Mouse (Mus musculus): ENCODE data around the gene Nedd4. TPM values are rescaled to one million over a fixed set of nuclear protein-coding genes. Genes with fewer than 3 reads are reported as not detected.
A peak's percentile ranks its signal among the peaks of the same experiment; 100 is the strongest.

The Nedd4 gene
- polyA plus RNA-seq, 1 experiment = 216 TPM

DNA sequence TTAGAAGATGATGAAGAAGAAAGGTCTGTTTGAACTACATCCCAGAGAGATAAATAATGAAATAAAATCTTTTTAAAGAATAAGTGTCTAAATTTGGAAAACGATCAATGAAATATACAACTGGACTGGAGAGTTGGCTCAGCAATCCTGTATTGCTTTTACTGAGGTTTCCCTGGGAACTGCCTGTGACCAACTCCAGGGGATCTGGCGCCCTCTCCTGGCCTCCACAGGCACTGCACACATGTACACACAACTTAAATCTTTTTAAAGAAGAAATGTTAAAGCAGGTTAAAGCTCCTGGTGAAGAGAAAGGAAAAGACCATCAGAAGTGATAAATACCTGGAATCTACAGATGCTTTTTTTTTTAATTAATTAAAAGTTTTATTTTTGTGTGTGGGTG lies 10.2 kb downstream of the Nedd4 start:
- H3K27ac ChIP-seq (ENCODE audit: insufficient read depth, low read length) = no peak overlapping the region
- no peak overlapping the region for H3K4me3 ChIP-seq (ENCODE audit: insufficient read depth, low read length)
- TF ChIP-seq POLR2A (IDR thresholded peaks at IDR 0.05; ENCODE audit: extremely low read depth, insufficient read depth, low read length) (no peak), CTCF (IDR thresholded peaks at IDR 0.05; ENCODE audit: extremely low read depth, insufficient read depth, low read length) (peak; percentile 93)
- peaks cover 4% of the 10 kb centered on the region for H3K4me1 ChIP-seq (ENCODE audit: control insufficient read depth, insufficient read depth, low read length)

GRCm38 (mm10) chr9:72674957-72675744 lies 13.0 kb downstream of the Nedd4 start:
- peaks cover 4% of the 10 kb centered on the region for H3K4me1 ChIP-seq (ENCODE audit: control insufficient read depth, insufficient read depth, low read length)
- TF ChIP-seq CTCF (IDR thresholded peaks at IDR 0.05; ENCODE audit: extremely low read depth, insufficient read depth, low read length) (no peak), POLR2A (IDR thresholded peaks at IDR 0.05; ENCODE audit: extremely low read depth, insufficient read depth, low read length) (no peak)
- no peak overlapping the region for H3K27ac ChIP-seq (ENCODE audit: insufficient read depth, low read length)
- no peak overlapping the region for H3K4me3 ChIP-seq (ENCODE audit: insufficient read depth, low read length)

GRCm38 (mm10) chr9:72675745-72676200 lies 13.6 kb downstream of the Nedd4 start:
- Histone ChIP-seq H3K4me3 (ENCODE audit: insufficient read depth, low read length) (no peak overlapping the region), H3K27ac (ENCODE audit: insufficient read depth, low read length) (no peak overlapping the region), H3K4me1 (ENCODE audit: control insufficient read depth, insufficient read depth, low read length) (peaks cover 4% of the 10 kb centered on the region)
- no peak for TF ChIP-seq POLR2A (IDR thresholded peaks at IDR 0.05; ENCODE audit: extremely low read depth, insufficient read depth, low read length)
- TF ChIP-seq CTCF (IDR thresholded peaks at IDR 0.05; ENCODE audit: extremely low read depth, insufficient read depth, low read length) = no peak

DNA sequence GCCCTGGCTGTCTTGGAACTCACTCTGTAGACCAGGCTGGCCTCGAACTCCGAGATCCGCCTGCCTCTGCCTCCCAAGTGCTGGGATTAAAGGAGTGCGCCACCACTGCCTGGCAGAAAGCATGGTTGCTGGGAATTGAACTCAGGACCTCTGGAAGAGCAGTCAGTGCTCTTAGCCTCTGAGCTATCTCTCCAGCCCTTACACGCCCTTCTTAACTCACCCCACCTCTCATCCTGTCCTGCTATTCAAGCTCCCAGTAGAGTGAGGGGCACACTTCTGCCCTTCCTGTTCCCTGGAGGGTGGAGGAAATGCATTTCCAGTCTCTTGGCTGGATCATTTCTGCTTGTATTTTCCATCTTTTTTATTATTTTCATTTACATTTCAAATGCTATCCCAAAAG lies 15.5 kb downstream of the Nedd4 start:
- Histone ChIP-seq H3K4me1 (ENCODE audit: control insufficient read depth, insufficient read depth, low read length) (peaks cover 4% of the 10 kb centered on the region), H3K4me3 (ENCODE audit: insufficient read depth, low read length) (no peak overlapping the region), H3K27ac (ENCODE audit: insufficient read depth, low read length) (no peak overlapping the region)
- TF ChIP-seq CTCF (IDR thresholded peaks at IDR 0.05; ENCODE audit: extremely low read depth, insufficient read depth, low read length) (no peak), POLR2A (IDR thresholded peaks at IDR 0.05; ENCODE audit: extremely low read depth, insufficient read depth, low read length) (no peak)

GRCm38 (mm10) chr9:72678771-72679170 lies 16.6 kb downstream of the Nedd4 start:
- TF ChIP-seq CTCF (IDR thresholded peaks at IDR 0.05; ENCODE audit: extremely low read depth, insufficient read depth, low read length) (no peak), POLR2A (IDR thresholded peaks at IDR 0.05; ENCODE audit: extremely low read depth, insufficient read depth, low read length) (no peak)
- Histone ChIP-seq H3K4me1 (ENCODE audit: control insufficient read depth, insufficient read depth, low read length) (peaks cover 4% of the 10 kb centered on the region), H3K4me3 (ENCODE audit: insufficient read depth, low read length) (no peak overlapping the region), H3K27ac (ENCODE audit: insufficient read depth, low read length) (no peak overlapping the region)

DNA sequence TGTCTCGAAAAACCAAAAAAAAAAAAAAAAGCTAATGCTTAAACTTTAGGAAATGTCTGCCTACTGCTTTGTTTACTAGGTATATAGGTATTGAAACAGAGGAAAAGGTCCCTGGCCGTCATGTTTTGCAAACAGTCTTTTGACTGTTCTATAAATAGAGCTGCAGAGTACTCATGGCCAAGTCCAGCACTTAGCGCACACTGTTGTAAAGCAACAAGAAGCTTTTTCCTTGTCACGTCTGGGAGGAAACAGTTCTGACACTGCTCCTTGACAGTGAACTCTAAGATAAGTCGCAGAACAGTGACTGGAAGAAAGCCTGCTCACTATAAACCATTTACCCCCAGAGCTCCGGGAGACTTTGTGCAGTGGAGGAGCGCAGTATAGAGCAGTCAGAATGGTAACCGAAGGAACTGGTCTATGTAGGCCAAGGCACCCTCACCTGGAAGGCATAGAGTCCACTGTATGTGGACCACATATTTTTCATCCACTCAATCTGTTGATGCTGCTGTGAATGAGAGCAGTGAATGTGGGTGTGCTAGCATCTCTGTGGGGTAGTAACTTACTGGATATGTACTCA lies 19.6 kb downstream of the Nedd4 start:
- no peak overlapping the region for H3K27ac ChIP-seq (ENCODE audit: insufficient read depth, low read length)
- no peaks in the 10 kb centered on the region; the same call in 1 of the 2 replicates for H3K4me1 ChIP-seq (ENCODE audit: control insufficient read depth, insufficient read depth, low read length)
- no peak overlapping the region for H3K4me3 ChIP-seq (ENCODE audit: insufficient read depth, low read length)
- TF ChIP-seq POLR2A (IDR thresholded peaks at IDR 0.05; ENCODE audit: extremely low read depth, insufficient read depth, low read length) (no peak), CTCF (IDR thresholded peaks at IDR 0.05; ENCODE audit: extremely low read depth, insufficient read depth, low read length) (no peak)

GRCm38 (mm10) chr9:72683268-72683667 lies 21.1 kb downstream of the Nedd4 start:
- Histone ChIP-seq H3K27ac (ENCODE audit: insufficient read depth, low read length) (no peak overlapping the region), H3K4me3 (ENCODE audit: insufficient read depth, low read length) (no peak overlapping the region), H3K4me1 (ENCODE audit: control insufficient read depth, insufficient read depth, low read length) (no peaks in the 10 kb centered on the region; the same call in 1 of the 2 replicates)
- TF ChIP-seq CTCF (IDR thresholded peaks at IDR 0.05; ENCODE audit: extremely low read depth, insufficient read depth, low read length) (no peak), POLR2A (IDR thresholded peaks at IDR 0.05; ENCODE audit: extremely low read depth, insufficient read depth, low read length) (no peak)

GRCm38 (mm10) chr9:72685231-72685630 lies 23.1 kb downstream of the Nedd4 start:
- H3K4me1 ChIP-seq (ENCODE audit: control insufficient read depth, insufficient read depth, low read length) = peaks cover 2% of the 10 kb centered on the region; the same call in 1 of the 2 replicates
- no peak overlapping the region for H3K27ac ChIP-seq (ENCODE audit: insufficient read depth, low read length)
- TF ChIP-seq POLR2A (IDR thresholded peaks at IDR 0.05; ENCODE audit: extremely low read depth, insufficient read depth, low read length) (no peak), CTCF (IDR thresholded peaks at IDR 0.05; ENCODE audit: extremely low read depth, insufficient read depth, low read length) (no peak)
- H3K4me3 ChIP-seq (ENCODE audit: insufficient read depth, low read length) = no peak overlapping the region

GRCm38 (mm10) chr9:72686506-72686905 lies 24.4 kb downstream of the Nedd4 start:
- no peak for TF ChIP-seq POLR2A (IDR thresholded peaks at IDR 0.05; ENCODE audit: extremely low read depth, insufficient read depth, low read length)
- TF ChIP-seq CTCF (IDR thresholded peaks at IDR 0.05; ENCODE audit: extremely low read depth, insufficient read depth, low read length) = no peak
- H3K4me3 ChIP-seq (ENCODE audit: insufficient read depth, low read length) = no peak overlapping the region
- no peak overlapping the region for H3K27ac ChIP-seq (ENCODE audit: insufficient read depth, low read length)

GRCm38 (mm10) chr9:72689522-72689921 lies 27.4 kb downstream of the Nedd4 start:
- TF ChIP-seq POLR2A (IDR thresholded peaks at IDR 0.05; ENCODE audit: extremely low read depth, insufficient read depth, low read length) (no peak), CTCF (IDR thresholded peaks at IDR 0.05; ENCODE audit: extremely low read depth, insufficient read depth, low read length) (peak; percentile 17; the same call in 1 of the 2 replicates)
- Histone ChIP-seq H3K27ac (ENCODE audit: insufficient read depth, low read length) (no peak overlapping the region), H3K4me3 (ENCODE audit: insufficient read depth, low read length) (no peak overlapping the region), H3K4me1 (ENCODE audit: control insufficient read depth, insufficient read depth, low read length) (peaks cover 10% of the 10 kb centered on the region)

More at GRCm38 (mm10) chr9:72686506-72686905, 24.4 kb downstream of the Nedd4 start:
- peaks cover 4% of the 10 kb centered on the region for H3K4me1 ChIP-seq (ENCODE audit: control insufficient read depth, insufficient read depth, low read length)
